ENCODE assay signal across 14 mouse cellular contexts in the genomic region with DNA sequence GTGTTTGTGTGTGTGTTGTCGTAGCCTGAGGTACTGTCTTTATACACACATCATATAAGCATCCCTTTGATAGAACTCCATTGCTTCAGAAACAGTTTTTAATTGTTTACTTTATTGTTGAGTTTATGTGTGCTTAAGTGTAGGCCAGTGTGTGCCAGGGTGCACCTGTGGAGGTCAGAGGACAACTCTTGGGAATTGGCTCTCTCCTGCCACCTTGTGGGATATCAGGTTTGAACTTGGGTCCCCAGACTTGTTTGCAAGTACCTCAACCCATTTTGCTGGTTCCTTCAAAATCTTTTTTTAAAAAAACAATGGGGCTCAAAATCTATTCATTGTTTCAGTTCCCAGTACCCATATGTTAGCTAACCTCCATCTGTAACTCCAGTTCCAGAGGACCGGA. TPM values are rescaled to one million over a fixed set of nuclear protein-coding genes. Genes with fewer than 3 reads are reported as not detected.
DNase-seq lines count a peak whose midpoint lies in the region; ATAC-seq and TF ChIP-seq lines count a peak whose summit lies in the region.
"Had no signal": no experiment of that assay in that cellular context is flagged by ENCODE, and none has a peak within 500 bp of the region (broad histone marks: within the 10 kb centered on the region; RNA-seq: fewer than 3 reads in every experiment).

No protein-coding gene starts in this region.

- no peaks in the 10 kb centered on the region for H3K9me3 ChIP-seq in lung, postnatal 0 days (ENCODE audit: low read length)
- no peaks in the 10 kb centered on the region for H3K9me3 ChIP-seq in forebrain, embryonic 14.5 days (replicated peaks; ENCODE audit: control insufficient read depth, low read length)
- H3K9me3 ChIP-seq: forebrain, embryonic 15.5 days; limb, embryonic 15.5 days; stomach, embryonic 15.5 days had no signal

- TF ChIP-seq EP300 in lung, postnatal 0 days (IDR thresholded peaks at IDR 0.05): no peak

- H3K27me3 ChIP-seq in lung, postnatal 0 days (replicated peaks; ENCODE audit: insufficient read depth, low read length): no peaks in the 10 kb centered on the region
- H3K27me3 ChIP-seq in small intestine, adult 2 months (ENCODE audit: control insufficient read depth, insufficient read depth, low read length): no peaks in the 10 kb centered on the region
- H3K27me3 ChIP-seq in forebrain, embryonic 14.5 days (replicated peaks; ENCODE audit: control insufficient read depth, insufficient read depth, low read length): no peaks in the 10 kb centered on the region

- H3K36me3 ChIP-seq in lung, postnatal 0 days (ENCODE audit: insufficient read depth, low read length): no peaks in the 10 kb centered on the region
- H3K36me3 ChIP-seq in small intestine, adult 2 months (ENCODE audit: control insufficient read depth, insufficient read depth, low read length): no peaks in the 10 kb centered on the region; the same call in 1 of the 2 replicates
- no peaks in the 10 kb centered on the region for H3K36me3 ChIP-seq in forebrain, embryonic 14.5 days (ENCODE audit: control insufficient read depth, insufficient read depth, low read length)
- H3K36me3 ChIP-seq: forebrain, embryonic 15.5 days; limb, embryonic 15.5 days; stomach, embryonic 15.5 days had no signal

- no peak overlapping the region for H3K4me3 ChIP-seq in gastrocnemius, adult 2 months
- H3K4me3 ChIP-seq in lung, postnatal 0 days (ENCODE audit: low read depth, low read length): no peak overlapping the region
- no peak overlapping the region for H3K4me3 ChIP-seq in cortical plate, adult 2 months (ENCODE audit: insufficient read depth, low read length)
- no peak overlapping the region for H3K4me3 ChIP-seq in small intestine, adult 2 months (ENCODE audit: low read depth, low read length)
- H3K4me3 ChIP-seq in forebrain, embryonic 14.5 days (ENCODE audit: low read depth, low read length): no peak overlapping the region
- H3K4me3 ChIP-seq: forebrain, embryonic 15.5 days; limb, embryonic 15.5 days; stomach, embryonic 15.5 days had no signal

- peak; percentile 51 for TF ChIP-seq CTCF in gastrocnemius, adult 2 months (IDR thresholded peaks at IDR 0.05)
- TF ChIP-seq CTCF in lung, postnatal 0 days (IDR thresholded peaks at IDR 0.05): peak; percentile 50
- peak; percentile 26; the same call in 1 of the 2 replicates for TF ChIP-seq CTCF in cortical plate, adult 2 months (IDR thresholded peaks at IDR 0.05; ENCODE audit: extremely low read depth, insufficient read depth, low read length)
- peak; percentile 61; the same call in 1 of the 2 replicates for TF ChIP-seq CTCF in small intestine, adult 2 months (IDR thresholded peaks at IDR 0.05; ENCODE audit: extremely low read depth, insufficient read length, insufficient replicate concordance, low read depth, low read length)

- no peak for TF ChIP-seq POLR2A in cortical plate, adult 2 months (IDR thresholded peaks at IDR 0.05; ENCODE audit: extremely low read depth, insufficient read depth, low read length)
- no peak for TF ChIP-seq POLR2A in small intestine, adult 2 months (IDR thresholded peaks at IDR 0.05; ENCODE audit: low read depth, low read length)

- H3K27ac ChIP-seq in gastrocnemius, adult 2 months: no peak overlapping the region
- no peak overlapping the region for H3K27ac ChIP-seq in lung, postnatal 0 days (ENCODE audit: low read length)
- H3K27ac ChIP-seq in cortical plate, adult 2 months (ENCODE audit: insufficient read depth, low read length): no peak overlapping the region
- no peak overlapping the region for H3K27ac ChIP-seq in small intestine, adult 2 months (ENCODE audit: insufficient read depth, low read depth, low read length)
- no peak overlapping the region for H3K27ac ChIP-seq in forebrain, embryonic 14.5 days (ENCODE audit: low read depth, low read length)
- H3K27ac ChIP-seq: forebrain, embryonic 15.5 days; limb, embryonic 15.5 days; stomach, embryonic 15.5 days had no signal

- intact Hi-C loops in gastrocnemius, adult 2 months (cut with DNase I): no loop called here

- WGBS in lung, postnatal 0 days: 92% methylated on average over 2 of the region's 2 CpGs
- WGBS in small intestine, adult 2 months: 83% methylated on average over 2 of the region's 2 CpGs
- WGBS in forebrain, embryonic 14.5 days: 92% methylated on average over 2 of the region's 2 CpGs

- H3K9ac ChIP-seq in lung, postnatal 0 days (replicated peaks; ENCODE audit: low read depth): no peak overlapping the region
- H3K9ac ChIP-seq in forebrain, embryonic 14.5 days (ENCODE audit: low read length): no peak overlapping the region
- H3K9ac ChIP-seq: forebrain, embryonic 15.5 days; limb, embryonic 15.5 days; stomach, embryonic 15.5 days had no signal

- H3K4me1 ChIP-seq in lung, postnatal 0 days (ENCODE audit: insufficient read depth, low read depth, low read length): no peaks in the 10 kb centered on the region
- H3K4me1 ChIP-seq in cortical plate, adult 2 months (ENCODE audit: control insufficient read depth, insufficient read depth, low read length): peaks cover 4% of the 10 kb centered on the region; the same call in 1 of the 2 replicates
- peaks cover 13% of the 10 kb centered on the region; the same call in 1 of the 2 replicates for H3K4me1 ChIP-seq in small intestine, adult 2 months (ENCODE audit: control insufficient read depth, insufficient read depth, insufficient read length, low read length)
- H3K4me1 ChIP-seq in forebrain, embryonic 14.5 days (ENCODE audit: control insufficient read depth, insufficient read depth, low read length): no peaks in the 10 kb centered on the region
- H3K4me1 ChIP-seq: stomach, embryonic 15.5 days had no signal

- no peak for DNase-seq in gastrocnemius, adult 2 months
- no peak for DNase-seq in gastrocnemius, adult 8-10 months (ENCODE audit: low spot score in 2 of 2)
- DNase-seq in lung, postnatal 0 days (ENCODE audit: low spot score): no peak
- DNase-seq in lung, postnatal 10 days: no peak
- DNase-seq in forebrain, embryonic 14.5 days (ENCODE audit: low spot score): no peak
- DNase-seq in spleen, postnatal 14 days (ENCODE audit: low spot score in 2 of 2): no peak
- DNase-seq: adrenal gland, postnatal 14 days; midbrain, embryonic 14.5 days had no signal

- no peak for ATAC-seq in lung, postnatal 0 days
- ATAC-seq in forebrain, embryonic 14.5 days: no peak
- ATAC-seq: forebrain, embryonic 15.5 days had no signal

- no peak overlapping the region for H3K4me2 ChIP-seq in lung, postnatal 0 days (replicated peaks; ENCODE audit: low read depth, low read length)
- no peak overlapping the region for H3K4me2 ChIP-seq in forebrain, embryonic 14.5 days (ENCODE audit: low read length)
- H3K4me2 ChIP-seq: forebrain, embryonic 15.5 days; limb, embryonic 15.5 days; stomach, embryonic 15.5 days had no signal

RNA-seq across cellular contexts. Expression of a gene that starts 2.4 kb away (rescaled TPM):
- total RNA-seq in gastrocnemius, adult 2 months (2021): 1 to 10 TPM; 2.0 to 2.9 TPM
- 1 to 10 TPM; 2.2 to 4.9 (median 3.3) TPM for total RNA-seq in gastrocnemius, adult 8-10 months (2022)
- 1.8 and 2.3 TPM in 2 replicates for polyA plus RNA-seq in lung, postnatal 0 days (2015; fragmentation: Nextera tagmentation; extraction: Ambion mirVana)
- 25.2 and 26.3 TPM in 2 replicates for polyA plus RNA-seq in cortical plate, adult 2 months (2012; rRNA removed)
- polyA plus RNA-seq in small intestine, adult 2 months (2012; rRNA removed): 219 and 481 TPM in 2 replicates
- polyA plus RNA-seq in forebrain, embryonic 14.5 days (2014; fragmentation: Nextera tagmentation; extraction: Ambion mirVana): 21.4 and 26.2 TPM in 2 replicates
- total RNA-seq: common myeloid progenitor, adult 5-6 weeks had no signal

RNA-seq across cellular contexts. Expression of a gene that starts 17.2 kb away (rescaled TPM):
- total RNA-seq in gastrocnemius, adult 2 months (2021): 10 to 100 TPM; 76.5 to 83.6 TPM
- total RNA-seq in gastrocnemius, adult 8-10 months (2022): 10 to 100 TPM; 70.1 to 75.2 (median 74.2) TPM
- 76.5 and 79.7 TPM in 2 replicates for polyA plus RNA-seq in lung, postnatal 0 days (2015; fragmentation: Nextera tagmentation; extraction: Ambion mirVana)
- polyA plus RNA-seq in cortical plate, adult 2 months (2012; rRNA removed): 183 and 209 TPM in 2 replicates
- polyA plus RNA-seq in small intestine, adult 2 months (2012; rRNA removed): 249 and 335 TPM in 2 replicates
- 79.3 and 92.0 TPM in 2 replicates for polyA plus RNA-seq in forebrain, embryonic 14.5 days (2014; fragmentation: Nextera tagmentation; extraction: Ambion mirVana)

RNA-seq across cellular contexts. Expression of a gene that starts 21.8 kb away (rescaled TPM):
- 10 to 100 TPM; 29.2 to 30.8 TPM for total RNA-seq in gastrocnemius, adult 2 months (2021)
- 10 to 100 TPM; 35.7 to 40.5 (median 38.2) TPM for total RNA-seq in gastrocnemius, adult 8-10 months (2022)
- 43.6 and 48.7 TPM in 2 replicates for polyA plus RNA-seq in lung, postnatal 0 days (2015; fragmentation: Nextera tagmentation; extraction: Ambion mirVana)
- 24.9 and 29.0 TPM in 2 replicates for polyA plus RNA-seq in cortical plate, adult 2 months (2012; rRNA removed)
- 285 and 579 TPM in 2 replicates for polyA plus RNA-seq in small intestine, adult 2 months (2012; rRNA removed)
- polyA plus RNA-seq in forebrain, embryonic 14.5 days (2014; fragmentation: Nextera tagmentation; extraction: Ambion mirVana): 8.3 and 11.2 TPM in 2 replicates

RNA-seq across cellular contexts. Expression of a gene that starts 25.5 kb away (rescaled TPM):
- under 1 TPM in 1 of 2 experiments, not detected in 1; 0.28 TPM for total RNA-seq in gastrocnemius, adult 2 months (2021)
- under 1 TPM; 0.07 to 0.24 (median 0.15) TPM for total RNA-seq in gastrocnemius, adult 8-10 months (2022)
- 0.44 and 0.49 TPM in 2 replicates for polyA plus RNA-seq in lung, postnatal 0 days (2015; fragmentation: Nextera tagmentation; extraction: Ambion mirVana)
- 0.23 and 0.30 TPM in 2 replicates for polyA plus RNA-seq in cortical plate, adult 2 months (2012; rRNA removed)
- polyA plus RNA-seq in small intestine, adult 2 months (2012; rRNA removed): 0.44 and 2.0 TPM in 2 replicates
- polyA plus RNA-seq in forebrain, embryonic 14.5 days (2014; fragmentation: Nextera tagmentation; extraction: Ambion mirVana): not detected in 2 replicates
- total RNA-seq: common myeloid progenitor, adult 5-6 weeks had no signal
- polyA plus RNA-seq: forebrain, embryonic 15.5 days had no signal

RNA-seq across cellular contexts. Expression of a gene that starts 29.8 kb away (rescaled TPM):
- total RNA-seq in gastrocnemius, adult 2 months (2021): 1 to 10 TPM; 2.7 to 7.7 TPM
- total RNA-seq in gastrocnemius, adult 8-10 months (2022): 1 to 10 TPM; 1.7 to 3.0 (median 2.8) TPM
- polyA plus RNA-seq in lung, postnatal 0 days (2015; fragmentation: Nextera tagmentation; extraction: Ambion mirVana): 121 and 135 TPM in 2 replicates
- 2.7 and 3.1 TPM in 2 replicates for polyA plus RNA-seq in cortical plate, adult 2 months (2012; rRNA removed)
- polyA plus RNA-seq in small intestine, adult 2 months (2012; rRNA removed): 51.8 and 81.9 TPM in 2 replicates
- 8.6 and 11.6 TPM in 2 replicates for polyA plus RNA-seq in forebrain, embryonic 14.5 days (2014; fragmentation: Nextera tagmentation; extraction: Ambion mirVana)
